ENCODE assay signal across 27 mouse cellular contexts in the genomic region with DNA sequence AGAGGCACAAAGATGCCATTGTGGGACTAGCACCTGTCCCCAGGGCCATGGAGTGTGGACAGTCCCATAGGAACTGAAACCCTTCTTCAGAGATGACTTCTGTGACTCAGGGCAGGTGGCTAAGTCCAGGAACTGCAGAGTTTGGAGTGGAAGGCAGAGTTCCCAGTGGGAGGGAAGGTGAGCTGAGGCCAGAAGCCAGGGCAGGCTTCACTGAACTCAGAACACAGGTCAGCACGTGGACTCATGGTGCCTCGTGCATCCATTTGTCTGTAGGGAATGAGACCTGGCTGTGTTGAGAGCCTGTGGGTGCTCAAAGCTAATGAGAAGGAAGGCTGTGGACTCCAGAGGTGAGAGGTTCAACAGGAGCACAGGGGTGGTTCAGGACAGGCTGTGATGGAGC. TPM values are rescaled to one million over a fixed set of nuclear protein-coding genes. Genes with fewer than 3 reads are reported as not detected.
"Had no signal": no experiment of that assay in that cellular context is flagged by ENCODE, and none has a peak within 500 bp of the region (broad histone marks: within the 10 kb centered on the region; RNA-seq: fewer than 3 reads in every experiment).

No protein-coding gene starts in this region.

- H3K9me3 ChIP-seq: midbrain, embryonic 10.5 days; midbrain, embryonic 12.5 days; neural tube, embryonic 13.5 days; neural tube, embryonic 15.5 days had no signal

- ATAC-seq: midbrain, embryonic 16.5 days had no signal

- H3K27ac ChIP-seq: midbrain, embryonic 10.5 days; midbrain, embryonic 12.5 days; neural tube, embryonic 13.5 days; neural tube, embryonic 15.5 days had no signal

- H3K9ac ChIP-seq: lung, embryonic 14.5 days; midbrain, embryonic 12.5 days; neural tube, embryonic 13.5 days; neural tube, embryonic 15.5 days had no signal

- DNase-seq: lung, adult 18-20 months; lung, embryonic 14.5 days; lung, postnatal 10 days; lung, postnatal 4 days; midbrain, embryonic 14.5 days; retina, postnatal 1 day; right cerebral cortex, adult 18-20 months; right cerebral cortex, postnatal 25 days; right cerebral cortex, postnatal 4 days; spleen, adult 18-20 months; thymus, adult 18-20 months; thymus, postnatal 14 days; thymus, postnatal 36 days had no signal

- H3K27me3 ChIP-seq: midbrain, embryonic 12.5 days; neural tube, embryonic 13.5 days; neural tube, embryonic 15.5 days had no signal

- H3K4me1 ChIP-seq: midbrain, embryonic 10.5 days; midbrain, embryonic 12.5 days; neural tube, embryonic 13.5 days; neural tube, embryonic 15.5 days had no signal

- H3K4me3 ChIP-seq: midbrain, embryonic 10.5 days; midbrain, embryonic 12.5 days; myocyte; neural tube, embryonic 13.5 days; neural tube, embryonic 15.5 days had no signal

- H3K4me2 ChIP-seq: lung, embryonic 14.5 days; midbrain, embryonic 12.5 days; neural tube, embryonic 13.5 days; neural tube, embryonic 15.5 days had no signal

- H3K36me3 ChIP-seq: midbrain, embryonic 10.5 days; midbrain, embryonic 12.5 days; neural tube, embryonic 13.5 days; neural tube, embryonic 15.5 days had no signal

RNA-seq across cellular contexts. Expression of gene Obp2a, which starts 1.1 kb away (rescaled TPM):
- total RNA-seq: megakaryocyte, adult 5-6 weeks; megakaryocyte-erythroid progenitor cell, adult 5-6 weeks had no signal
- polyA plus RNA-seq: lung, embryonic 14.5 days; lung, embryonic 16.5 days; midbrain, embryonic 10.5 days; midbrain, embryonic 12.5 days; midbrain, embryonic 14.5 days; midbrain, embryonic 16.5 days; myocyte; neural tube, embryonic 11.5 days; neural tube, embryonic 13.5 days; neural tube, embryonic 15.5 days; small intestine, adult 2 months; stomach, embryonic 14.5 days; stomach, embryonic 16.5 days had no signal

RNA-seq across cellular contexts. Expression of gene Lcn10, which starts 16.2 kb away (rescaled TPM):
- total RNA-seq: megakaryocyte, adult 5-6 weeks; megakaryocyte-erythroid progenitor cell, adult 5-6 weeks had no signal
- polyA plus RNA-seq: lung, embryonic 14.5 days; lung, embryonic 16.5 days; midbrain, embryonic 10.5 days; midbrain, embryonic 12.5 days; midbrain, embryonic 14.5 days; midbrain, embryonic 16.5 days; myocyte; neural tube, embryonic 11.5 days; neural tube, embryonic 13.5 days; neural tube, embryonic 15.5 days; small intestine, adult 2 months; stomach, embryonic 14.5 days; stomach, embryonic 16.5 days had no signal

RNA-seq across cellular contexts. Expression of gene Lcn6, which starts 22.1 kb away (rescaled TPM):
- total RNA-seq: megakaryocyte, adult 5-6 weeks; megakaryocyte-erythroid progenitor cell, adult 5-6 weeks had no signal
- polyA plus RNA-seq: lung, embryonic 14.5 days; lung, embryonic 16.5 days; midbrain, embryonic 10.5 days; midbrain, embryonic 12.5 days; midbrain, embryonic 14.5 days; midbrain, embryonic 16.5 days; myocyte; neural tube, embryonic 11.5 days; neural tube, embryonic 13.5 days; neural tube, embryonic 15.5 days; small intestine, adult 2 months; stomach, embryonic 14.5 days; stomach, embryonic 16.5 days; thymus, postnatal 0 days had no signal

RNA-seq across cellular contexts. Expression of gene Obp2b, which starts 38.1 kb away (rescaled TPM):
- total RNA-seq: megakaryocyte, adult 5-6 weeks; megakaryocyte-erythroid progenitor cell, adult 5-6 weeks had no signal
- polyA plus RNA-seq: lung, embryonic 14.5 days; lung, embryonic 16.5 days; midbrain, embryonic 10.5 days; midbrain, embryonic 12.5 days; midbrain, embryonic 14.5 days; midbrain, embryonic 16.5 days; myocyte; neural tube, embryonic 11.5 days; neural tube, embryonic 13.5 days; neural tube, embryonic 15.5 days; small intestine, adult 2 months; stomach, embryonic 14.5 days; stomach, embryonic 16.5 days; thymus, postnatal 0 days had no signal
